In genomic region chr9:72169231-72169630, GRCm38 (mm10) we compare ENCODE assay signal across 8 mouse cellular contexts. TPM values are rescaled to one million over a fixed set of nuclear protein-coding genes. Genes with fewer than 3 reads are reported as not detected.
DNase-seq lines count a peak whose midpoint lies in the region; ATAC-seq and TF ChIP-seq lines count a peak whose summit lies in the region.

No protein-coding gene starts in this region.

- no peak overlapping the region for H3K4me2 ChIP-seq in hindbrain, embryonic 16.5 days (ENCODE audit: low read length)
- peak overlapping the region; percentile 52; the same call in 1 of the 2 replicates for H3K4me2 ChIP-seq in hindbrain, postnatal 0 days (ENCODE audit: low read depth, low read length)
- H3K4me2 ChIP-seq in midbrain, embryonic 15.5 days: peak overlapping the region; percentile 45

- DNase-seq in hindbrain, embryonic 10.5 days (ENCODE audit: low spot score): peak; percentile 12
- DNase-seq in embryo, embryonic 11 days: peak; percentile 14
- DNase-seq in hindbrain, postnatal 0 days (ENCODE audit: low spot score): no peak
- DNase-seq in adrenal gland, postnatal 36 days: no peak
- no peak for DNase-seq in B cell, adult 2 months

- H3K4me3 ChIP-seq in hindbrain, embryonic 10.5 days: peak overlapping the region; percentile 47
- H3K4me3 ChIP-seq in hindbrain, embryonic 16.5 days (ENCODE audit: low read length): no peak overlapping the region
- H3K4me3 ChIP-seq in hindbrain, postnatal 0 days (ENCODE audit: low read length): no peak overlapping the region
- no peak overlapping the region for H3K4me3 ChIP-seq in midbrain, embryonic 15.5 days

- no peaks in the 10 kb centered on the region for H3K36me3 ChIP-seq in hindbrain, embryonic 10.5 days
- H3K36me3 ChIP-seq in hindbrain, embryonic 16.5 days (ENCODE audit: control insufficient read depth, insufficient read depth, low read length): no peaks in the 10 kb centered on the region
- no peaks in the 10 kb centered on the region for H3K36me3 ChIP-seq in hindbrain, postnatal 0 days (ENCODE audit: insufficient read depth, low read length)
- no peaks in the 10 kb centered on the region for H3K36me3 ChIP-seq in midbrain, embryonic 15.5 days (replicated peaks)

- no peak for ATAC-seq in hindbrain, embryonic 16.5 days
- no peak for ATAC-seq in hindbrain, postnatal 0 days
- no peak for ATAC-seq in midbrain, embryonic 15.5 days (replicated peaks)
- ATAC-seq in megakaryocyte, adult 5-6 weeks (ENCODE audit: poor library complexity, severe bottlenecking): no peak

- peak overlapping the region; percentile 88 for H3K27ac ChIP-seq in hindbrain, embryonic 10.5 days
- no peak overlapping the region for H3K27ac ChIP-seq in hindbrain, embryonic 16.5 days (ENCODE audit: low read depth, low read length)
- H3K27ac ChIP-seq in hindbrain, postnatal 0 days: 0 out of 2 replicates have a peak overlapping the region, but pooled peaks have one; percentile 0
- no peak overlapping the region for H3K27ac ChIP-seq in midbrain, embryonic 15.5 days

- H3K9ac ChIP-seq in hindbrain, embryonic 16.5 days (ENCODE audit: low read depth, low read length): no peak overlapping the region
- H3K9ac ChIP-seq in hindbrain, postnatal 0 days (replicated peaks; ENCODE audit: low read length): no peak overlapping the region
- no peak overlapping the region for H3K9ac ChIP-seq in midbrain, embryonic 15.5 days

- WGBS in hindbrain, embryonic 10.5 days: 65% methylated on average over 5 of the region's 5 CpGs
- 72% methylated on average over 5 of the region's 5 CpGs for WGBS in hindbrain, embryonic 16.5 days
- WGBS in hindbrain, postnatal 0 days: 78% methylated on average over 5 of the region's 5 CpGs
- WGBS in midbrain, embryonic 15.5 days: 55% methylated on average over 5 of the region's 5 CpGs

- H3K9me3 ChIP-seq in hindbrain, embryonic 10.5 days: no peaks in the 10 kb centered on the region
- no peaks in the 10 kb centered on the region for H3K9me3 ChIP-seq in hindbrain, embryonic 16.5 days (ENCODE audit: control insufficient read depth, low read length)
- H3K9me3 ChIP-seq in hindbrain, postnatal 0 days (ENCODE audit: low read length): no peaks in the 10 kb centered on the region
- H3K9me3 ChIP-seq in midbrain, embryonic 15.5 days: no peaks in the 10 kb centered on the region

- TF ChIP-seq CTCF in hindbrain, postnatal 0 days (IDR thresholded peaks at IDR 0.05; ENCODE audit: low read depth): no peak

- H3K27me3 ChIP-seq in hindbrain, embryonic 10.5 days (ENCODE audit: insufficient read depth, poor library complexity, severe bottlenecking): no peaks in the 10 kb centered on the region
- no peaks in the 10 kb centered on the region for H3K27me3 ChIP-seq in hindbrain, embryonic 16.5 days (replicated peaks; ENCODE audit: control insufficient read depth, insufficient read depth, low read length)
- no peaks in the 10 kb centered on the region for H3K27me3 ChIP-seq in hindbrain, postnatal 0 days (ENCODE audit: insufficient read depth, low read length)
- no peaks in the 10 kb centered on the region for H3K27me3 ChIP-seq in midbrain, embryonic 15.5 days (replicated peaks)

- peaks cover 20% of the 10 kb centered on the region for H3K4me1 ChIP-seq in hindbrain, embryonic 10.5 days (replicated peaks)
- H3K4me1 ChIP-seq in hindbrain, embryonic 16.5 days (ENCODE audit: control insufficient read depth, insufficient read depth, low read depth, low read length): no peaks in the 10 kb centered on the region; the same call in 1 of the 2 replicates
- no peaks in the 10 kb centered on the region for H3K4me1 ChIP-seq in hindbrain, postnatal 0 days (ENCODE audit: insufficient read depth, low read length)
- H3K4me1 ChIP-seq in midbrain, embryonic 15.5 days: peaks cover 8% of the 10 kb centered on the region

RNA-seq across cellular contexts. Expression of gene Tcf12, which starts 57.6 kb away (rescaled TPM):
- polyA plus RNA-seq in hindbrain, embryonic 10.5 days (2016; fragmentation: Nextera tagmentation; extraction: Ambion mirVana): 138 and 144 TPM in 2 replicates
- 56.8 and 62.7 TPM in 2 replicates for polyA plus RNA-seq in hindbrain, embryonic 16.5 days (2015; fragmentation: Nextera tagmentation; extraction: Ambion mirVana)
- total RNA-seq in hindbrain, postnatal 0 days (2014; rRNA removed): 96.6 and 155 TPM in 2 replicates
- 65.5 and 68.3 TPM in 2 replicates for polyA plus RNA-seq in hindbrain, postnatal 0 days (2015; fragmentation: Nextera tagmentation; extraction: Ambion mirVana)
- polyA plus RNA-seq in midbrain, embryonic 15.5 days (2015; fragmentation: Nextera tagmentation; extraction: Ambion mirVana): 59.9 and 60.9 TPM in 2 replicates
- 10 to 100 TPM; 80.3 to 91.0 TPM for total RNA-seq in adrenal gland, postnatal 36 days (2021)
- 56.3 and 62.2 TPM in 2 replicates for total RNA-seq in megakaryocyte, adult 5-6 weeks (2015)
- 31.6 and 37.6 TPM in 2 replicates for total RNA-seq in megakaryocyte, adult 5-6 weeks (2017)

Comparison
In these comparisons a context has a peak if more than half of its experiments do, and no peak if none do; other contexts are left out.
1. DNase-seq: peak in hindbrain, embryonic 10.5 days (single experiment) and embryo, embryonic 11 days (single experiment); none in hindbrain, postnatal 0 days (single experiment), adrenal gland, postnatal 36 days (0 of 2) and B cell, adult 2 months (0 of 2).
2. H3K27ac ChIP-seq: peak in hindbrain, embryonic 10.5 days (single experiment) and hindbrain, postnatal 0 days (single experiment); none in hindbrain, embryonic 16.5 days (single experiment) and midbrain, embryonic 15.5 days (single experiment).